Mouse (Mus musculus) ES-CJ7 (cell line): ENCODE measurements around the gene Tmub1.
A peak's percentile ranks its signal among the peaks of the same experiment; 100 is the strongest.

Source experiments
- DNase-seq: peaks from one replicate; pipeline ENCODE4 v3.0.0; 2011; ENCODE audit warnings: low read depth, low spot score

Gene Tmub1

DNA sequence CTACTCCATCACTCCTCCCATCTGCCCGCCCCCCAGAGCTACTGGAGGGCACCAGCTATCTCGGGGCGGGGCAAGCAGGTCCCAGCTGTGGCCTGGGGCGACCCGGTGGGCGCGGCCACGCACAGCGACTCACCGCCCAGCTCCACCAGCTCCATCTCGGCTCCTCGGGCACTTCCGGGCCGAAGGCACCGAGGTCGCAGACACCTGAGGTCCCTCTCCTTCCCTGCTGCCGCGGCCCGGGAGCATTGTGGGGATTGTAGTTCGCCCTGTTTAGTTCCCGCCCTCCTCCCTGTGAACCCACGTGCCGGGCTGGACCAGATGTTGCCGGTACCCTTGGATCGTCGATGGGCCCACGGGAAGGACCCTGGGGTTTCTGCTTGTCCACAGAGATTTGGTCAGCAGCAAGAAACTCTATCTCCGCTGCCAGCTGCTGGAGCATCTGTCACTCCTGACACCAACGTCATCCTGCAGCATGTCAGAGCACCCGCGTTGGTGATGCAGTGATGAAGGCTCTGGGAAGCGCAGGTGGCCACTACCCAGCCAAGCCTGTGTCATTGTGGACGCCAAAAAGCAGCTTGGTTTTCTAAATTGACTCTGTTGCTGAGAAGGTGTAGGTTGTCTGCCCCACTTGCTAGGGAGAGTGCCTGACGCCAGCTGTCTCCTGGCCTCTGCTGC, at the start of gene Tmub1:
TSS of gene Tmub1 (minus strand) at position 231 of the 675 bp plus-strand sequence.
- peak; percentile 93 for DNase-seq

- no peak for DNase-seq
These were observed 49.1 kb upstream of the Tmub1 start for GRCm38 (mm10) chr5:24496756-24497155.

- no peak for DNase-seq
These were observed 47.4 kb upstream of the Tmub1 start for GRCm38 (mm10) chr5:24495019-24495418.

DNA sequence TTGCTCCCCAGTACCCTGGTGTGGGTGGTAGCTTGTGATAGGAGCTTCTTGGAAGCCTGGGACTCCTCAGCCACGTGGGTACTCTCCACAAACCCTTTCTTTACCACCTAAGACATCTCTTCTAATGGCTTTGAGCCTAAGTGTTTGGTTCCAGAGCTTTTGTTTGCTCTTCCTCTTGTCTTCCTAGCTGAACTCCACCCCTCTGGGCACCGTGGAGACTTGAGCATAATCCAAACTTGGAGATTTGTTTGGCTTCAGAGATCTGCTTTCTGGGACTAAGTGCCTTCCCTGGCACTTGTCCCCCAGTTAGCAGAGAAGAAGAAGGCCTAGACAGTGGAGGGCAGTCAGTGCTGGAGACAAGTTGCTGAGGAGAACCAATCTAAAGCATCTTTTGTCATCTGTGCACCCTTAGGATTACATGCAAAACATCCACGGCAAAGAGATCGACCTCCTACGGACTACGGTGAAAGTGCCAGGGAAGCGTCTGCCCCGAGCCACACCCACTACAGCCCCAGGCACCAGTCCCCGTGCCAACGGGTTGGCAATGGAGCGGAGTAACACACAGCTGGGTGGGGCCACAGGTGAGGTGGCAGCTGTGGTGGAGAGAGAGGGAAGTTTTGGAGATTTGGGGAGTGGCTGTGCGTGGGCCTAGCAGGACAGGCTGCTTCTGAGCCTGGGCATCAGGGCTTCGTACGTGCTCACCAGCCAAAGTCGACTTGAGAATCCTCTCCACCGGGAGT, 45.1 kb upstream of the Tmub1 start:
- DNase-seq, result no peak

DNA sequence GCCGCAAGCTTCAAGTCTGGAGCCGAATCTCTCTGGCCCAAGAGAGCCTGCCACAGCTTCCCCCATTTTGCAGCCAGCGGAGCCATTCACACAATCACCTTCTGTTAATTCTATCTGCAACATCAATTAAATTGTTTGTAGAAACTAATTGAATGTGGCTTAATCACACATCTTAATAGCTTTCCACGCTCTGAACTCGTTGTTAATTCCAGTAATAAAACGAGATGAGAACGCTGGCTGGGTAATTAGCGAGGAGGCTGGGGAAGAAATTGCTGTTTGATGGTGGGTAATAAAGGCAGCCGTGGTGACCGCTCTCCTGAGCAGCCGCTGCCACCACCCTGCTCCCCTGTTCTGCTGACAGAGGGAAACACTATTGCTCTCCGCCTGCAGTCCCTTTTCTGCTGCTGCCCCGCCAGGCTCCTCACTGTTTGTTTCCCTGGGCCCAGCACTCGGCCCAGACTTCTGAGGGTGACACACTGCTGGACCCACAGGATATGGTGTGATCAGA, 42.8 kb upstream of the Tmub1 start:
- no peak for DNase-seq

GRCm38 (mm10) chr5:24486738-24487137, 39.1 kb upstream of the Tmub1 start:
- no peak for DNase-seq

- DNase-seq, result peak; percentile 87
These were observed 38.4 kb upstream of the Tmub1 start for GRCm38 (mm10) chr5:24486097-24486496.

DNA sequence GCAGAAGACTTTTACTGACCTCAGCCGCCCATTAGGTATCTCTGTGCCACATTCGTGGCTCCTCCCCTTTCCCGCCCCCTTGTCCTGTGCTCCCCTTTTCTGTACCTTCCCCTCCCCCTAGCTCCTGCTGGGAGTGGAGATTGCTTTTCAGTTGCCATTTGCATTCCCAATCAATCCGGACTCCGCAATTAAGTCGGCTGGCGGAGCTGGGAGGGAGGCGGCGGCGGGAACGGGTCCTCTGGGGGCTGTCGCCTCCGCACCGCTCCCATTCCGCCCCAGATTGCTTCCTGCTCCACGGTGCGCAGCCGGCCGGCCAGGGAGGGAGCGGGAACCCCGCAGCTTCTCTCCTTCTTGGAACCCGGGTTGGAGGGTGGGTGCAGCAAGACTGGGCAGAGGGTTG, 37.3 kb upstream of the Tmub1 start:
- DNase-seq, result peak; percentile 82

DNA sequence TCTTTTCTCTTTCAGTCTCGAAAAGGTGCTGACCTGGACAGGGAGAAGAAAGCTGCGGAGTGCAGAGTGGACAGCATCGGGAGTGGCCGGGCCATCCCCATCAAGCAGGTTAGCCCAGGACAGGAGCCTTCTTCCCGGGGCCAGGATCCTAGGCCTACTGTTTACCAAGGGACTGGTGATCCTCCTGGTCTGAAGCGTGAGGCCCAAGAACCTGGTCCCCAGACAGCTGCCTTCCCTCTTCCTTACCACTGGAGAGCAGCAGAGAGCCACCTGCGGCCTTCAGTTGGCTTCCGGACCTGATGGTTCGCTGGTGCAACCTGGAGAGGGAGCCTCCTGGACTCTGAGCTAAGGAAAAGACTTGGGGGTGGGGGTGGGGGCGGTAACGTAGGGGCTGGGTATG, 35.7 kb upstream of the Tmub1 start:
- peak; percentile 91 for DNase-seq

DNA sequence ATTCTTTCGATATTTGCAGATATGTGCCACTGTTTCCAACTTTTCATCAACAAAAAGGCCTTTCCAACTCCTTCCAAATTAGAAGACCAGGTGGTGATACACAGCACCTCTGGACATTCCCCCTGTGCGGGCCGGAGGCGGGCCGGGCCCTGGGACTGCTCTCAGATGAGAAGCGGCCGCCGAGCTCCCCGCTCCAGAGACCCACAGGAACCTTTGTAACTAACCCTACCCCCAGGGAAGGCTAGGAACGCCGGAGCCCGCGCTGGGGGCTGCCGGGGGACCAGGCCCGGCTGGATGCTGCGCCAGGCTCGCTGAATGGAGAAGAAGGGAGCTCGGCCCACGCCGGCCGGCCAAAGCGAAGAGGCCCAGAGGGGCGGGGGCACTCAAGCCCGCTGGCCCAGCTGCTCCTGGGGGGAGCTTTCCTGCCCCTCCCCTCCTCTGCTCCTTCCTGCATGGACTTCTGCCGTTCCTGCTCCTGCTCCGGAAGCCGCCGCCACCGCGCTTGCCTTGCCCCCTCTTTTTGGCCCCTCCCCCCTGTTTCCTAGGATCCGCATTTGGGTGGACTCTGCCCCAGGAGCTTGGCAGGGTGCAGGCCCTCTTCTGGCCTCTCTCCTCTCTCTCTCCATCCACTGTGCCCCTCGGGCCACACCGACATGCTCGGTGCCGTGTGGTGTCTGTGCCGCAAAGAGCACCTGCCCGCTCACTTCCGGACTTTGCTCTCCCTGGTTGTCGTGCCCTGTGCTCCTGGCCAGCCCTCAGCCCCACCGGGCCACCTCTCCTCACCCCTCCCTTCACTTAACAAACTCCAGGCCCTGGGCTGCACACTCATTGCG, 34.8 kb upstream of the Tmub1 start:
- peak; percentile 42 for DNase-seq

GRCm38 (mm10) chr5:24481647-24482046, 34.0 kb upstream of the Tmub1 start:
- DNase-seq, result peak; percentile 89

DNA sequence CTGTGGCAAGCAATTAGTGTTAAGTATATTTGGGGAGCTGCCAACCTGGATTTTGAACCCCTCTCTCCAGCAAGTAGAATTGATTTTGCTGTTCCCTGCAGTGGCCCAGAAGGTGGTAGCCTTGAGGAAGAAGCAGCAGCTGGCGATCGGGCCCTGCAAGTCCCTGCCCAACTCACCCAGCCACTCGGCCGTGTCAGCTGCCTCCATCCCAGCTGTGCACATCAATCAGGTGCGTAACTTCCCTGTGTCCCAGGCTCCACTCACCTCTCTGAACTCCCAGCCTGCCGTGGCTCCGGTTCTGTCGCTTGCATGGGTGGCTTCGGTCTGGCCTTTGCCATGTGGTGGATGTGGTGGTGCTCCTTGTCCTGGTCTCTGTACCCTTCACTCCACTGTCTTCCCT, 30.3 kb upstream of the Tmub1 start:
- DNase-seq, result no peak

GRCm38 (mm10) chr5:24475476-24476241, 28.0 kb upstream of the Tmub1 start:
- DNase-seq, result no peak

- DNase-seq, result no peak
These were observed 27.1 kb upstream of the Tmub1 start for GRCm38 (mm10) chr5:24474723-24475261.

GRCm38 (mm10) chr5:24474025-24474722, 26.5 kb upstream of the Tmub1 start:
- no peak for DNase-seq

DNA sequence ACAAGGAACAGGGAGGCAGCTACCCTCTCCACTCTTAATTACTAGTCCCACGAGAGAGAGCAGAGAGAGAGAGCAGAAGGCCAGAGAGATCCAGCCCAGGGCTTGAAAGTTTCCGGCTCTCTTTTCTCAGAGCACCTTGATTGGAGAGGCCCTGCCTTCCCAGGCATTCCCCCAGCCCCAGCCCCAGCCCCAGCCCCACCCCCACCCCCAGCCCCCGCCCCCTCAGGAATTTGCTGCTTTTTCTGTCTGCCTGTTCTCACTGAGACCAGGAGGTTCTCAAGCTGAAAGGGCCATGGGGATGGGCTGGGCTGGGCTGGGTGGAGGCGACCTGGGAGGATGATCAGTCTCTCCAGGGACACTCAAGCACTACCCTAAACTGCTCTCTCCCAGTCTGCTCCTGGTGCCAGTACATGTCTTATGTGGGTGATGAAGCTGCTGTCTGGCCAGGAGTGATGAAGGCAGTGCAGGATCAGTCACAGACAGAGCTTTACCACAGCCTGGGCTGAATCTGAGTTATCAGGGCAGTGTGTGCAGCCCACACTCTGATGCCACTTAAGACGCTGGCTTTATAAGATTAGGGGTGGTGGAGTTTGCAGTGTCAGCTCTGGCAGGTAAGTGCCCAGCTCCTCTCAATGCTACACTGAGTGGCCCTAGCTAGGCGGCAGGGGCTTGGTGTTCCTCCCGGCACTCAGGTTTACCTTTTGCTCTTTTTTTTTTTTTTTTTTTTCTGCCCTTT, 25.4 kb upstream of the Tmub1 start:
- peak; percentile 84 for DNase-seq

DNA sequence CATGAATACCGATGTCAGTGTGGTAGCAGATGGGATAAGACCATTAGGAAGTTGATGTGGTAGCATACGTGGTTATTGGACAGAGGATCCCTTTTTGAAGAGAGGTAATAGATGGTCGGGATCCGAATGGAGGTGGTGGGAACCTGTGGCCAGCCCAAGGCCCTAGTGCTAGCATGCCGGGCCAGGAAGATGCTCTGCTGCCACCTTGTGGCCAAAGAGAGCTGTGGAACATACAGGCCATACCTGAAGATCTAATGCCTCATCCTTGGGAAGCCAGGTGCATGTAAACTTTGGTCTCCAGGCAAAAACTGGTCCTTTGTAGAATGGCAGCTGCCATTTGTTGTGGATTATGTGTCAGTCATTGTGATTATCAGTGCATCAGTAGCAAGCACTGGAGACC, 22.9 kb upstream of the Tmub1 start:
- DNase-seq, result peak; percentile 78

GRCm38 (mm10) chr5:24466762-24467161, 19.1 kb upstream of the Tmub1 start:
- DNase-seq, result no peak

GRCm38 (mm10) chr5:24455613-24456012, 8.0 kb upstream of the Tmub1 start:
- DNase-seq, result no peak

DNA sequence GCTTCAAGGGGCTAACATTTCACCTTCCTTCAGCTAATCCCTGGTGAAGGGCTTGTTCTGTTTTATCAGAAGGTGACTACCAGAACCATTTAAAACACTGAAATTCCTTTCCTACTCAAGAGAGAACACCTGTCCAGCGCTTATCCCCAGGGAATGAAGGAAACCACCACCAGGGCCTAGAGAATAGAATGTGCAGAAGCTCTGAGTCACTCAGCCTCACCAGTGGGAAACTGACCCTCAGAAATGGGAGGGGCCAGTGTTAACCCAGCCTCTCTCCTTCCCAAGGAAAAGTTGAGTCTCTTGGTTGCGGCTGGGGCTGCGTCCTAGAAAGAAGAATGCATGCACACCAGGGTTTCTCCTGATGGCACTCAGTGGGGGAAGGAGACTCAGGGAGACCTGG, 7.4 kb upstream of the Tmub1 start:
- no peak for DNase-seq
